Mouse (Mus musculus) heart, embryonic 15.5 days (tissue): ENCODE data around the gene Pdcd10. TPM values are rescaled to one million over a fixed set of nuclear protein-coding genes. Genes with fewer than 3 reads are reported as not detected.

Source experiments
- ATAC-seq: fragments of 200-750 bp; cut with Nextera tagmentation; replicated peaks from 2 replicates; pipeline ENCODE4 v1.8.0; 2017; ENCODE audit warnings: low read depth, moderate TSS enrichment; ENCODE audit not compliant: insufficient number of reproducible peaks, insufficient read depth, low FRiP score
- H3K27ac ChIP-seq: fragments of 300-500 bp; sonication (generic); 2 replicates; pipeline ENCODE4 v1.5.1; 2015; ENCODE audit warnings: mild to moderate bottlenecking, inconsistent platforms
- H3K27me3 ChIP-seq: fragments of 300-500 bp; sonication (generic); 2 replicates; pipeline ENCODE4 v1.6.1; 2015; ENCODE audit warnings: inconsistent platforms
- H3K36me3 ChIP-seq: fragments of 300-500 bp; sonication (generic); 2 replicates; pipeline ENCODE4 v1.6.1; 2015; ENCODE audit warnings: mild to moderate bottlenecking, inconsistent platforms
- H3K4me1 ChIP-seq: fragments of 300-500 bp; sonication (generic); replicated peaks from 2 replicates; pipeline ENCODE4 v1.6.1; 2015; ENCODE audit warnings: inconsistent platforms
- H3K4me2 ChIP-seq: fragments of 300-500 bp; sonication (generic); 2 replicates; pipeline ENCODE4 v1.6.1; 2015; ENCODE audit warnings: inconsistent platforms, mild to moderate bottlenecking, moderate library complexity
- H3K4me3 ChIP-seq: fragments of 300-500 bp; sonication (generic); 2 replicates; pipeline ENCODE4 v1.5.1; 2015; ENCODE audit warnings: mild to moderate bottlenecking, inconsistent platforms
- H3K9ac ChIP-seq: fragments of 300-500 bp; sonication (generic); 2 replicates; pipeline ENCODE4 v1.6.1; 2015; ENCODE audit warnings: mild to moderate bottlenecking, inconsistent platforms
- H3K9me3 ChIP-seq: fragments of 300-500 bp; sonication (generic); replicated peaks from 2 replicates; pipeline ENCODE4 v1.6.1; 2016; ENCODE audit warnings: inconsistent platforms
- WGBS: fragments of 180-500 bp; shearing (Covaris S2); methylation state at CpG from one replicate; pipeline ENCODE4 v1.1.7; 2015; ENCODE audit warnings: mixed read lengths; 5-methylcytosine and 5-hydroxymethylcytosine counted together
- polyA plus RNA-seq: library from polyadenylated mRNA; unstranded; fragments of >200 nt; fragmentation: Nextera tagmentation; extraction: Ambion mirVana; gene quantifications from 2 replicates; pipeline ENCODE4 v1.2.1, GENCODE M21; 2015

Pdcd10 gene
- polyA plus RNA-seq, 1 experiment from 2014 or later, result 50.1 TPM

DNA sequence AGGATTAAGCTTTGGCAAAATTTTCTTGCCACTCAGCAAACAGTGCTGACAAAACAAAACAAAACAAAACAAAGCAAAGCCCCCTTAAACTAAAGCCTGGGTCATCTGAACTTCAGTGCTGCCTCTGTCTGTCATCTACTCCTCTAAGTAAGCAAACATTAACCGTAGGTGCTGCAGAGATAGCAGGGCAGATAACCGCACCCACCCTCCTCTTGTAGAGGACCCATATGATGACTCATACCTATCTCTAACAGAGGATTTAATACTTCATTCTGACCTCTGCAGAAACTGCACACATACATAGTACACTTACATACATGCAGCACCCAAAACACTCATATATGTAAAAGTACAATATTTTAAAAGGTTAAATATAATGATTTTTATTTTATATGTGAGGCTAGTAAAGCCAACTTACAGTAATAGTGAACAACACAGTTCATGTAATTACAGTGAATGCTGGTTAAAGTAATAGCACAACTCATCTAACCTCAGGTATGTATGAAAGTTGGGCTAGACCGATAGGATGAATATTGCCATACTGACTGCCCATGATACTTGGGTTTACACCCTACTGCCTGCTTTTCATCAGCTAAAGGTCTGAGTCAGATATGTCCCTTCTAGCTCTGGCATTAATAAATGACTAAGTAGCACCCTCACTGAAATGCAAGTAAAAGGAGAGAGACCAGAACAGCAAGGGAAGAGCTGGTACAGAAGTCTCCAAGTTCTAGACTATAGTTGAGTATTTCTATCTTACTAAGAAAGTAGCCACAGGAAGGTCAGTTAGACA lies 22.4 kb downstream of the Pdcd10 start:
- Histone ChIP-seq H3K36me3 (peaks cover 7% of the 10 kb centered on the region), H3K9me3 (no peaks in the 10 kb centered on the region), H3K4me1 (no peaks in the 10 kb centered on the region), H3K27ac (no peak overlapping the region), H3K4me3 (no peak overlapping the region), H3K27me3 (no peaks in the 10 kb centered on the region), H3K9ac (no peak overlapping the region), H3K4me2 (no peak overlapping the region)
- WGBS, result 55% methylated on average over 3 of the region's 3 CpGs
- no peak for ATAC-seq

DNA sequence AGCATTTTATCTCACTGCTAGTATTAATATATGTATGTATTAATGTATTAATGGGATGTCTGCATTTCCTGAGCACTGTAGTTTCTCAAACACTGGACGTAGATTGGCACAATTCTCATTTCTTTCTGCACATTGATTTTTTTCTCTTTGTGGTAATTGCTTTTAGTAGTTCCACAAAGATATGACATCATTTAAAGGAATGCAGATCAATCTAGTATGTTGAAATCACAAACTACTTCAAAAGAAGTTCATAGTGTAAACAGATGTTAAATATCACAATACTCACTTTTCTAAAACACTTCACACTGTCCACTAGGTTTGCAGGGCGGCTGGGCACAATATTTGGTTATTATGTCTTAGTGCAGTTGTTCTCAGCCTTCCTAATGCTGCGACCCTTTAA lies 25.6 kb downstream of the Pdcd10 start:
- Histone ChIP-seq H3K4me3 (no peak overlapping the region), H3K4me2 (no peak overlapping the region), H3K27me3 (no peaks in the 10 kb centered on the region), H3K4me1 (no peaks in the 10 kb centered on the region), H3K36me3 (peaks cover 5% of the 10 kb centered on the region), H3K27ac (no peak overlapping the region), H3K9me3 (no peaks in the 10 kb centered on the region), H3K9ac (no peak overlapping the region)
- WGBS, result 88% methylated on average over 3 of the region's 3 CpGs
- ATAC-seq, result no peak

DNA sequence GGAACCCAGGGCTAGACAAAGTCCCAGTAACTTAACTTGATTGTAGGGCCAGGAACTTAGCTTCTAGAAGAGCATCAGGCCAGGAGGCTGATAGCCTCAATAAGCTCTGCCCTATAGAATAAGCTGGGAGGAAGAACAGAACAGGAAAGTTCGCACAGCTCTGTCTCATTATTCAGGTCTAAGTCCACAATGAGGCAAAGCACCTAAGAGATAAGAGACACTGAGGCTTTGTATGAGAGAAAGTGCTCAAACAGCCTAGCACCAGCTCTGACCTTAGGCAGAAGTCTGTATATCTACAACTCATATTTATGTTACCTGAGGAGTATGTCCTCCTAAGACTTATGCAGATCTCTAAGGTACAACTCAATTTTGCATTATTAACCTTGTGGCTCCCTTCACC lies 34.1 kb downstream of the Pdcd10 start:
- Histone ChIP-seq H3K9me3 (no peaks in the 10 kb centered on the region), H3K36me3 (peaks cover 28% of the 10 kb centered on the region), H3K4me3 (no peak overlapping the region), H3K27me3 (no peaks in the 10 kb centered on the region), H3K27ac (no peak overlapping the region), H3K9ac (no peak overlapping the region), H3K4me1 (peaks cover 4% of the 10 kb centered on the region; the same call in 1 of the 2 replicates), H3K4me2 (no peak overlapping the region)
- ATAC-seq, result no peak
- WGBS, result 73% methylated on average over 1 of the region's 1 CpGs

DNA sequence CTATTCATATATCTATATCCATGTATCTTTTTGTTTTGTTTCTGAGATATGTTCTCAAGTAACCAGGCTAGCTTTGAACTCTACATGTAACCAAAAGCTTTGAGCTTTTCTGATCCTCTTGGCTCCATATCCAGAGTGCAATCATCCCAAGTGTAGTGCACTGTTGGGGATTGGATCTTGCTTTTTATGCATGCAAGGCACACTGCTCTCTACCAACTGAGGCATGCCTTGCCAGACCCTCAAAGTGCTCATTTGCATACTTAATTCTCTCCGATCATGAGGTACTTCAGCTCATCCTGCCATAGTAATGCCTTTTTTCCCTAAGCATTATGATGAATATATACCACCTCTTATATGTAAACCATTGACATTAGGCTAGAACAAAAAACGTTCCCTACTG lies 35.3 kb downstream of the Pdcd10 start:
- WGBS, result 88% methylated on average over 2 of the region's 2 CpGs
- no peak overlapping the region for H3K4me2 ChIP-seq
- no peak for ATAC-seq
- no peaks in the 10 kb centered on the region for H3K27me3 ChIP-seq
- H3K9me3 ChIP-seq, result no peaks in the 10 kb centered on the region
- H3K36me3 ChIP-seq, result peaks cover 24% of the 10 kb centered on the region
- H3K27ac ChIP-seq, result no peak overlapping the region
- no peak overlapping the region for H3K4me3 ChIP-seq
- H3K4me1 ChIP-seq, result peaks cover 4% of the 10 kb centered on the region; the same call in 1 of the 2 replicates
- no peak overlapping the region for H3K9ac ChIP-seq

DNA sequence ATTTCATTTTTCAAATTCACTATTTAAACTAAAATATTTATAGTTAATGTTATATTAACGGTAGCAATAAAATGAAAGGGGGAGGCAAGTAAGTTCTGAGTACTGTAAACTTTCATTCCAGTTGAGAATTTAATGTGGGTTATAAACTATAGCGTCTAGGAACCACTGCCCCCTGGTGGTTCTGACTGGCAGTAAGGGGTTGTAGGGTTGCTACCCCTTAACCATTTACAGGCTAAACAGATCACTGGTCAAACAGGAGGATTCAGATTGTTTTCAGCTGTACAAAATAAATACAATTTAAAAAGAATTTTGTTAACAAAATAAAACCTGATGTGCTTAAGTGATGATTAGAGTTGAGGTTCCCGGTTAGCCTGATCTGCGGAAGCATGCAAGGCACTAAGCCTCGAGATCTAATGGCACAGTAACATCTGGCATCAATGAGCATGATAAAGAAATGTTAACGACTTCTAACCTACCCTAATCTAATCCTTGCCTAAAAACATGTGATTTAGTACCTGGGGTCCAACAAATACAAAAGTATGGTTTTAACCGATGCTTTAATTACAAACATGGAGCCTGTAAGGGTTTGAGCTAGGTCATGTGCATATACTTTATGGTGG lies 38.9 kb downstream of the Pdcd10 start:
- WGBS, result 75% methylated on average over 7 of the region's 7 CpGs
- Histone ChIP-seq H3K4me2 (no peak overlapping the region), H3K4me1 (peaks cover 1% of the 10 kb centered on the region; the same call in 1 of the 2 replicates), H3K27ac (no peak overlapping the region), H3K9ac (no peak overlapping the region), H3K4me3 (no peak overlapping the region), H3K9me3 (no peaks in the 10 kb centered on the region), H3K27me3 (no peaks in the 10 kb centered on the region), H3K36me3 (peaks cover 29% of the 10 kb centered on the region)
- no peak for ATAC-seq

DNA sequence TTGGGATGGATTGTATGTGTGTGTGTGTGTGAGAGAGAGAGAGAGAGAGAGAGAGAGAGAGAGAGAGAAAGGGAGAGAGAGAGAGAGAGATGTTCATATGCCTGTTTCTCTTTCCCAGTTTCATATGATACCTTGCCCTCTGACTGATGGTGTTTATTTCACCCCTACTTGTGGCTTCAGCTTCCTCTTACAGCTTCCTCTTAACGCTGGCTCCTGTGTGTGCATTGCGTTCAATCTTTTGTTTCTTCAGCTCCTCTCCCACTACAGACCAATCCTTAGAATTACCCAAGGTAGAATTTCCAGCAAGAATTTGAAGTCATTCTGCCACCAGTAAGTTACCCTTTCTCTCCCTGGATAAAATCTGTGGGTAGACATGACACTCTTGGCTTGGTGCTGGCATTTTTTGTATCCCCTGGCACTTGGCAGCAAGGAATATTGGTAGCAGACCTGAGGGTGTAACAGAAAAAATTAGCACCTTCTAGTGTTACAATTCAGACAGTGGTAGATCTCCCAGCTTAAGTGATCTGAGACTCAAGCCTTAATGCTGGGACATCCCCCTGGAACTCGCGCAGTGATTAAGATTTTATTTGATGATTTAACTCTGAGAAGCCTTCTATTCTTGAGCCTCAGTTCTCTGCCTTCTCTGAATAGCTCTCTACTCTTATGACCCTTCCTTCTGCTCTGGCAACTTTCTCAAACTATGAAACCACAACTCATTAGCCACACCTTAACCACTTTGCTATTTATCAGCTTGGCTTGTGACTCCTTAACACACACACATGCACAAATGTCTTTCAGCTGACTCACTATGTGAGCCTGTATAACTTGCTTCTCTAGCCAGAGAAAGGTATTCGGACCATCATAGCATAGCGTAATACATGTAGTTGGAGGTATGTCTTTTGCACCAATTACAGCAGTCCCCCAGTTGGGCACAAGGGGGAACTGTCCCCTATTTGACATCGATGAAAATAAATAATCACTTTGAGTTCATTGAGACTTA lies 57.4 kb downstream of the Pdcd10 start:
- no peak overlapping the region for H3K4me2 ChIP-seq
- H3K36me3 ChIP-seq, result no peaks in the 10 kb centered on the region
- H3K27ac ChIP-seq, result no peak overlapping the region
- no peak overlapping the region for H3K9ac ChIP-seq
- H3K4me3 ChIP-seq, result no peak overlapping the region
- 75% methylated on average over 7 of the region's 7 CpGs for WGBS
- H3K4me1 ChIP-seq, result no peaks in the 10 kb centered on the region
- no peak for ATAC-seq
- no peaks in the 10 kb centered on the region for H3K9me3 ChIP-seq
- H3K27me3 ChIP-seq, result no peaks in the 10 kb centered on the region

DNA sequence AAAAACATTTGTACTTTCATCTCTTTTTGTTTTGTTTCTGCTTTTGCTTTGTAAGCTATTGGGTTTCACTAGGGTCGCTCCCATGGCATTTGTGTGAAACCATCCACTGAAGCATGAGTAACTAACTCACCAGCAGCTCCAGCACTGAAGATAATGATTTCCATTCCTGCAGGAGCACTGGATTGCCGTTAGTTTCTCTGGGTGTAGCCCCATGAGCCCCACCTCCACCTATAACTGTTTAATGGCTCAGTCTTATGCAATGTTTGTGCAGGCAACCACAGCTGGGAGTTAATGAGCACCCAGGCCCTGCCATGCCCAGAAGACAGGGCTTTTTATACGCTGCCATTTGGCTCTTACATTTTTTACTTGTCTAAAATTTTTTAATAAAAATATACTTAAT lies 63.7 kb downstream of the Pdcd10 start:
- no peak for ATAC-seq
- Histone ChIP-seq H3K27me3 (no peaks in the 10 kb centered on the region), H3K9ac (no peak overlapping the region), H3K4me2 (no peak overlapping the region), H3K27ac (no peak overlapping the region), H3K9me3 (no peaks in the 10 kb centered on the region), H3K4me1 (no peaks in the 10 kb centered on the region), H3K36me3 (no peaks in the 10 kb centered on the region), H3K4me3 (no peak overlapping the region)
- WGBS, result 70% methylated on average over 3 of the region's 3 CpGs

DNA sequence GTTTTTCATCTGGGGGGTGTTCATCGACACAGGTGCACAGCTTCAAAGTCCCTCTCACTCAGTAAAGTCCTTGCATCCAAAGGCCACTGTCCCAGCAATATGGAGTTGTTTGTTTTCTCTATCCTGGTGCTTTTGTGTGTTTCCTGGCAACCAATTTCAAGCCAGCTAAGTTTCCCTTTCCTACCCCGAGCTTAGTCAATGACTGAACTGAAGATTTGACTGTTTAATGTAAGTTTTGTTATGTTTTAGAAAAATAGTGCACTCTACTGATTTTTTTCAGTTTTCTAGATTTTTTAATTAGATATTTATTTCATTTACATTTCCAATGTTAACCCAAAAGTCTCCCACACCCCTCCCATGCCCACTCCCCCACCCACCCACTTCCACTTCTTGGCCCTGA lies 74.6 kb downstream of the Pdcd10 start, which contains the start of gene Wdr49:
Gene Wdr49 (minus strand): TSS at position 101 of the 400 bp plus-strand sequence.
- no peaks in the 10 kb centered on the region for H3K27me3 ChIP-seq
- H3K9ac ChIP-seq, result no peak within 1 kb of the TSS
- 62% methylated on average over 2 of the region's 2 CpGs for WGBS
- H3K27ac ChIP-seq, result no peak within 1 kb of the TSS
- no peaks in the 10 kb centered on the region for H3K36me3 ChIP-seq
- H3K9me3 ChIP-seq, result no peaks in the 10 kb centered on the region
- H3K4me1 ChIP-seq, result no peaks in the 10 kb centered on the region
- no peak within 1 kb of the TSS for H3K4me3 ChIP-seq
- no peak for ATAC-seq
- no peak within 1 kb of the TSS for H3K4me2 ChIP-seq

DNA sequence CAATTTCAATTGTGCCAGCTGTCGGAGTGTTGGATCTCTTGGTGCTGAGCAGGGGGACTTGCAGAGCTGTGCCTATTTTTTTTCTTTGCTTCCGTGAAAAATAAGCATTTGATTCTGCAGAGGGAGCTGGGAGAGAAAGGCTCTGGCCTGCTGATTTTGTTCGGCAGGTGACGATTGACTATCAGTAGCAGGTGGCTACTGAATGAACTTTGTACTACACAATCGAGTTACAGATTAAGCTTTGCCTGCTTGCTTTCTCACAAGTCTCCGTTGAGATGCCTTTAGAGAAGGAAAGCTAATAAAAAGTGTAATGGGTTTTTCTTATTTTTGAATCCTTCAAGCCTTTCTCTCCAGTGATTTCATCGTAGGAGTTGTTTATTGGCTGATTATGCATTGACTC lies 81.5 kb downstream of the Pdcd10 start:
- ATAC-seq, result no peak
- Histone ChIP-seq H3K4me2 (no peak overlapping the region), H3K4me3 (no peak overlapping the region), H3K9ac (no peak overlapping the region), H3K9me3 (no peaks in the 10 kb centered on the region), H3K27me3 (no peaks in the 10 kb centered on the region), H3K36me3 (no peaks in the 10 kb centered on the region), H3K4me1 (no peaks in the 10 kb centered on the region), H3K27ac (no peak overlapping the region)
- WGBS, result 70% methylated on average over 7 of the region's 7 CpGs

DNA sequence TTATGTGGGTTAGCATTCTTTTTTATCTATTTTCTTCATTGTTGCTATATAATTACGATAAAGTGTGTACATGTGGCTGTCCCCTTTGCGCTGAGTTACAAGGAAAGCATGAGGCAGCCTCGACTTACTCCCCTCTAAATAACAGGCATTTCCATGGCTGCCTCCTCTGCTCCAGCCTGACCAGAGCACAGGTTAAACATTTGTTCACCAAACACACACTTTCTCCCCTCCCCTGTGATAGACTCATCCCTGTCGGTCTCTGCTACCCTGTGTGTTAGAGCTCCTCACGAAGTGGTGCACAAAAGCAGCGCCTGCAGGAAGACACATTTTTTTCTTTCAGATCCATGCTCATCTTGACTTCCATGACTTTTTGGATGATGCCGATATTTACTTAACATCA lies 82.0 kb downstream of the Pdcd10 start:
- 77% methylated on average over 7 of the region's 7 CpGs for WGBS

DNA sequence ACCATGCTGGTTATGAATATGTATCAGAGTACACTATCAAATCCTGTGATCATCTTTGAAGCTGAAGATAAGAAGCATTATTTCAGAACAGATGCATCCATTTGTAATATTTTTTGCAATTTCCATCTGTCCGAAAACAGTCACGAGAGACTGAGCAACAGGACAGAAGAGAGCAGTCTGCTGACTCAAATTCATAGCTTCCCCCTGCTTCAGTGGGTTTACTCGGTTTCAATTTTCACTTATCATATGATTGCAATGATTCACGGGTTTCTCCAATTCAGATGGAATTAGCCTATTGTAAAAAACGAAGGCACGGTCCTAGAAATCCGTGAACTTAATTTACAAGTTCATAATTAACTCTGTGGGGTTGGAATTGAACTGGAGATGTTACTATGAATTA lies 88.5 kb downstream of the Pdcd10 start:
- H3K27me3 ChIP-seq, result no peaks in the 10 kb centered on the region

More for the DNA sequence above, 82.0 kb downstream of the Pdcd10 start:
- H3K4me1 ChIP-seq, result no peaks in the 10 kb centered on the region
- no peak overlapping the region for H3K4me3 ChIP-seq
- no peaks in the 10 kb centered on the region for H3K36me3 ChIP-seq
- H3K4me2 ChIP-seq, result no peak overlapping the region
- H3K27ac ChIP-seq, result no peak overlapping the region
- no peaks in the 10 kb centered on the region for H3K27me3 ChIP-seq
- no peak for ATAC-seq
- no peaks in the 10 kb centered on the region for H3K9me3 ChIP-seq
- H3K9ac ChIP-seq, result no peak overlapping the region

More for the DNA sequence above, 88.5 kb downstream of the Pdcd10 start:
- ATAC-seq, result no peak
- Histone ChIP-seq H3K9me3 (no peaks in the 10 kb centered on the region), H3K4me1 (no peaks in the 10 kb centered on the region), H3K4me3 (no peak overlapping the region), H3K27ac (no peak overlapping the region), H3K36me3 (no peaks in the 10 kb centered on the region), H3K4me2 (no peak overlapping the region), H3K9ac (no peak overlapping the region)
- WGBS, result 76% methylated on average over 7 of the region's 7 CpGs
